Mouse (Mus musculus) skeletal muscle tissue, postnatal 0 days (tissue): ENCODE data around the gene Rgs12. TPM values are rescaled to one million over a fixed set of nuclear protein-coding genes. Genes with fewer than 3 reads are reported as not detected.

ENCODE experiments used
- microRNA-seq, 2 experiments: library from miRNA; unstranded; fragments of <30 nt; microRNA quantifications; one replicate each; pipeline ENCODE4; 2016
- polyA plus RNA-seq: library from polyadenylated mRNA; unstranded; fragments of >200 nt; fragmentation: Nextera tagmentation; extraction: Ambion mirVana; gene quantifications from 2 replicates; pipeline ENCODE4 v1.2.1, GENCODE M21; 2015

Rgs12 gene
- polyA plus RNA-seq = 17.5 TPM in 2 replicates

GRCm38 (mm10) chr5:34948861-34949760 is at the start of gene Rgs12:
Rgs12 (plus strand) TSS chr5:34949445.

GRCm38 (mm10) chr5:34907910-34908725 is 41.1 kb upstream of the Rgs12 start, which contains the start of gene Msantd1:
Msantd1 (plus strand) TSS chr5:34908012.

GRCm38 (mm10) chr5:35041268-35041829 is 92.1 kb downstream of the Rgs12 start, which contains the start of gene Hgfac:
Hgfac (plus strand) TSS chr5:35041509.

GRCm38 (mm10) chr5:35056604-35057432 is 107.6 kb downstream of the Rgs12 start, which contains the start of gene Dok7:
Dok7 (plus strand) TSS chr5:35056766.

Small RNA genes within 50 kb of the gene (microRNA-seq; reads per million reads assigned to microRNA genes)
- 1.1 to 2.7 reads per million in 2 experiments for gene Mir3097

Other genes starting within 250 kb of the Rgs12 start
- 2.6 and 2.9 TPM in 2 replicates for gene Htt, start 187.7 kb upstream of the Rgs12 start, polyA plus RNA-seq
- gene Msantd1, start 41.4 kb upstream of the Rgs12 start, polyA plus RNA-seq = 0.11 TPM in 1 of 2 replicates, not detected in the other
- gene Hgfac, start 92.1 kb downstream of the Rgs12 start, polyA plus RNA-seq = 0.33 and 0.64 TPM in 2 replicates
- gene Dok7, start 107.3 kb downstream of the Rgs12 start, polyA plus RNA-seq = 16.3 and 17.0 TPM in 2 replicates
- gene Lrpap1, start 156.3 kb downstream of the Rgs12 start, polyA plus RNA-seq = 63.0 and 74.7 TPM in 2 replicates